Mouse (Mus musculus): ENCODE data around the gene Pibf1.

- TF ChIP-seq MAX (IDR thresholded peaks at IDR 0.05) (no peak), USF1 (IDR thresholded peaks at IDR 0.05; ENCODE audit: low read depth) (no peak), CTCF (IDR thresholded peaks at IDR 0.05; ENCODE audit: control insufficient read depth, insufficient read depth, insufficient read length) (no peak), MYOD1 (IDR thresholded peaks at IDR 0.05; ENCODE audit: control insufficient read depth, insufficient read length, low read depth) (no peak), CEBPB (IDR thresholded peaks at IDR 0.05; ENCODE audit: low read depth) (no peak)
These were observed 179.1 kb downstream of the Pibf1 start for GRCm38 (mm10) chr14:99278312-99278711.
